Mouse (Mus musculus): ENCODE results near the gene Nup93. TPM values are rescaled to one million over a fixed set of nuclear protein-coding genes. Genes with fewer than 3 reads are reported as not detected.

Nup93 gene
- total RNA-seq, 2 experiments from 2014 or later = 15.8 to 22.9 TPM

DNA sequence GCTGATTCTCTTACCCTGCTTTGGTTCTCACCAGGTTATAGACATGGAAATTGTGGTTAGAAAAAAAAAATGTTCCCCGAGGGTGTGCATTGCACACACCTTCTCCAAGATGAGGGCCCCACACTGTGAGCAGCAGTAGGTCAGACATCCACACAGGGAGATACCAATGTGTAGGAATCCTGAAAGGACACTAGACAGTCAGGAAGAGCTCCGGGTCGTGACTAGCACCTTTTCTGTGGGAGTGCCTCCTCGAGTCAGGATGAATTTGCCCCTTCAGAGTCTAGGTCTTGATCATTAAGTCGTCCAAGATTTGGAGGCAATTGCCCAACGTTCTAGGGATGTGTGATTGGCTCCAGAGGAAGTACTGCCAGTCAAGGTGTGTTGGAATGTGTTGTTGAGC is 28.6 kb upstream of the Nup93 start:
- ATAC-seq (ENCODE audit: poor library complexity, severe bottlenecking) = no peak

- peak; percentile 22; the same call in 1 of the 2 replicates for ATAC-seq (ENCODE audit: poor library complexity, severe bottlenecking)
Measured at GRCm38 (mm10) chr8:94186542-94186941, 27.8 kb upstream of the Nup93 start.

GRCm38 (mm10) chr8:94187290-94188002 is 26.9 kb upstream of the Nup93 start:
- ATAC-seq (ENCODE audit: poor library complexity, severe bottlenecking) = peak; percentile 25

DNA sequence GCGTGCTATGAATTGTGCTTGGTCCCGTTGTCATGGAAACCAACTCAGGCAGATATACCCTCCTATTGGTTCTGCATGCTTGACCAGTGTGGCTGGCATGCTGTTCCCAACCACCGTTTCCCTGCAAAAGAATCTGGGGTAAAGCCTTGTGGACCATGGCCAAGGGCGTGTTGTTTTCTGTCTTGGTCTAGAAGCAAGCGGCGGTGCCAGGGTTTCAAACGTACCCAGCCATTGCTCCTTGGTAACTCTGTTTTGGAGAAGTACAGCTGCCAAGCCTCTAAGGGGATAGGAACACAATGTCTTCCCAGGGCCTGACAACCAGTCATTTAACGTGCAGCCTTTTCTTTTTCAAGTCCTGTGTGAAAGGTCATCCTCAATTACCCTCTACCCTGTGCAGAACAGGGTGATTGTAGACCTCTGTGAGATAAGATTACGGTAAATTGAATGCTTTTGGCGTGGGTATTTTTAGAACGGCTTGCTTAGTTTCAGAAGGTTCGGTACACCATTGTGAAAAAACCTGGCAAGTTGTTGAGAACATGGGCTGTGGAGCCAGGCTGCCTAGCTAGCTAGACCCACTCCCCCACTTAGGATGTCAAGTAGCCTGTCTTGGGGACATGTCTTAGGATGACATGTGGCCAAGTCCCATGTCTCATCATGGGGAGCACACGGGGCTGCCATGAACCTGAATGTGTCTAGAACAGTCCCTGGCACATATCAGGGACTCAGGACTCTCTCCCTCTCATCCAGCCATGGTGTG is 24.9 kb upstream of the Nup93 start:
- ATAC-seq (ENCODE audit: poor library complexity, severe bottlenecking) = no peak

- ATAC-seq (ENCODE audit: poor library complexity, severe bottlenecking) = peak; percentile 91
Measured at GRCm38 (mm10) chr8:94191101-94191691, 23.2 kb upstream of the Nup93 start.

DNA sequence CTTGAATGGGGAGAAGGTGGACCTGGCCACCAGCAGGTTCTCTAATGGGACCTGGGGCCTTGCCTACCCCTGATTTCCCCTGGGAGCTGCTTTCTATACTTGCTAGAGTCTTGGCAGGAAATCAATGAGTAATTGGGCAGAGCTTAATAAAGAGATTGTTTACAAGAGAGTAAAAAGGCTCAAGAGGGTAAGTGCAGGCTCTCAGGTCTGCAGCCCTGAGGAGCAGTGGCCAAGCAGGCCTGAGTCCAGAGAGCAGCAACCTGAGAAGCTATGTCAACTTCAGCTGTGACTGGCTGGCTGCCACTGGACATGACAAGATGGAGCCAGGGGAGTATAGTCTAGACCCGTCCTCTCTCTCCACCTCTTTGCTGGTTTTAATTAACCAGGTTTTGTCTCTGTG is 21.4 kb upstream of the Nup93 start:
- ATAC-seq (ENCODE audit: poor library complexity, severe bottlenecking) = no peak

- ATAC-seq (ENCODE audit: poor library complexity, severe bottlenecking) = no peak
Measured at GRCm38 (mm10) chr8:94194591-94195223, 19.7 kb upstream of the Nup93 start.

DNA sequence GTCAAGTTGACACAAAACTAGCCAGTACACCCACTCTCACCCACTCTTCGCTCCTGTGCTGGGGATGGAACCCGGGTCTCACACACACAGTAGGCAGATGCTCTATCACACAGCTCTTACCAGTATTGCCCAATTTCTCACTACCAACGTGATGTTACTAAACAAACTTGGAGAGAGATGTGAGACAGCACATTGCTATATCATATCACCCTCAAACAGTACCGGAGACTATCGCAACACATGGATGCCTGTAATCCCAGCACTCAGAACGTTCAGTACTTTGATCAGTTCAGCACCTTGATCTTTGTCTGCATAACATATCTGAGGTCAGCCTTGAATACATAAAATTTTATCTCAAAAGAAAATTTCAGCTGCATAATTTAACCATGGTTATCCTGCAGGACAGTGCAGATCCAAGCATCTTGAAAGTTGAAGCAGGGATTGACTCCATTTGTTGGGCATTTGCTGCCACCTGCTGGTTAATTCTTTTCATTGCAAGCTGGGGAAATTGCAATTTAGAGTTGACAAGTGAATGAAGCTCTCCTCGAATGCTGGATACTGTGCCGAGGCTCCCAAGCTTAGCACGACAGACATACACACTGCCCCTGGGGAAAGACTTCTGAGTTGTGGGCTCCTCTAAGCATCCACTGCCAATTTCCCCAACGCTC is 15.0 kb upstream of the Nup93 start:
- ATAC-seq (ENCODE audit: poor library complexity, severe bottlenecking) = peak; percentile 78

- ATAC-seq (ENCODE audit: poor library complexity, severe bottlenecking) = no peak
Measured at GRCm38 (mm10) chr8:94204043-94204442, 10.3 kb upstream of the Nup93 start.

GRCm38 (mm10) chr8:94205736-94206135 is 8.6 kb upstream of the Nup93 start:
- ATAC-seq (ENCODE audit: poor library complexity, severe bottlenecking) = peak; percentile 98

- no peak for ATAC-seq (ENCODE audit: poor library complexity, severe bottlenecking)
Measured at GRCm38 (mm10) chr8:94206256-94206655, 8.1 kb upstream of the Nup93 start.

DNA sequence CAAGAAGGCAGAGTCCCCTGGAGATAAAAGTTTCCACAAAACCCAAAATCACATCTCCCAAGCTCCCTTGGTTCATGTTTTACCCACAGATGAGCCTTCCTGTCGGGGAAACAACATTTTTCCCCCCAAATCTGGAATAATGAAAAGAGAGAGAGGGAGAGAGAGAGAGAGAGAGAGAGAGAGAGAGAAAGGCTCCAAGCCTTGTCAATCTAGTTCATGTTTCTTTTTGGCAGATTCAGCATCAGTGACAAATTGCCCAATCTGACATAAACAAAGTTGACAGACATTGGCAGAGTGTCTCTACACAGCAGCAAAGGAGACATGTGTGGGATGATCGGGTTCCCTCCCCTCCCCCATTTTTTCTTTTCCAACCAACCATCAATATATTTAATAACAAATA is 6.9 kb upstream of the Nup93 start:
- ATAC-seq (ENCODE audit: poor library complexity, severe bottlenecking) = no peak

GRCm38 (mm10) chr8:94209639-94210038 is 4.7 kb upstream of the Nup93 start:
- no peak for ATAC-seq (ENCODE audit: poor library complexity, severe bottlenecking)

GRCm38 (mm10) chr8:94210225-94210624 is 4.1 kb upstream of the Nup93 start:
- ATAC-seq (ENCODE audit: poor library complexity, severe bottlenecking) = no peak

DNA sequence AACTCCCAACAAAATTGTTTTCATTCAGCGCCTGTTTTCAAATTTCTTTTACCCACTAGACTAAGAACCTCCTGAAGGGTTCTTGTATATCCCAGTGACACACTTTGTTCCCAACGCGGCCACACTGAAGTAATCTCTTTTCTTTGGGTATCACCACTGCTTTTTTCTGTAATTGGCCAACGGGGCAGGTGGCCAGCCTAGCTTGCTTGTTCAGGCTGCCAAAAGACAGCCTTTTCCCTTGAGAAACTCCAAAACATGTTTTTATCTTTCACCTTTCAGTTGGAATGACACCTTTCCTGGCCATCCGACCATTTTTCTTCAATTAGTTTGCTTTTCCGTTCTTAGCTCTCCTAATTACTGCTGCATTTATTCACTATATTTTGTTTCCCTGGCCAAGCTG is 545 bp upstream of the Nup93 start:
- ATAC-seq (ENCODE audit: poor library complexity, severe bottlenecking) = no peak

- no peak for ATAC-seq (ENCODE audit: poor library complexity, severe bottlenecking)
Measured at GRCm38 (mm10) chr8:94227381-94227939, 13.1 kb downstream of the Nup93 start.

- no peak for ATAC-seq (ENCODE audit: poor library complexity, severe bottlenecking)
Measured at GRCm38 (mm10) chr8:94240240-94240751, 25.9 kb downstream of the Nup93 start.

DNA sequence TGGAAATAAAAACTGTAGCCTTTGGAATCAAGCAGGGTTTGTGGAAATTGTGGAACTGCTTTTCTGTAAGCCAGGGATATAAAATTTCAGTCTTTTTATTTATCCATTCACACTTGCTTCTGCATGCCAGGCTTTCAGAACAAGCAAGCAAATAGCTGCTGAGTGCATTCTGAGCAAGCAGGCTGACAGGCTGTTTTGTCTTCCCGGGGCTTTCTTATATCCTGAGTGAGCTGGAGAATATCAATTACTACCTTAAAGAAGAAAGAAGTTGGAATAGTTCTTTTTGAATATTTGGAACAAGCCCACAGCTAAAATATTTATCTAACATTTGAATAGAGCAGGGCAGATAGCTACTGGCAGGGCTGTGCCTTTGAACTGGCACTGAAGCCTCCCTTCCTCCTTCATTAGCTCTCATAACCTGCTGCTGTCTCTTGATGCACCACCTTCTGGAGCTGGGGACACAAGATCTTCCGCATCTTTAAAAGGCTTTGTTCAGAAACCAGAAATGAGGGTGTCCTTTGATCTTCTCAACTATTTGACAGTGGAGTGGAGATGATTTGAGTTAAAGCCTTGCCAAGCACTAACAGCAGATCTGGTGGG is 35.6 kb downstream of the Nup93 start:
- ATAC-seq (ENCODE audit: poor library complexity, severe bottlenecking) = no peak

DNA sequence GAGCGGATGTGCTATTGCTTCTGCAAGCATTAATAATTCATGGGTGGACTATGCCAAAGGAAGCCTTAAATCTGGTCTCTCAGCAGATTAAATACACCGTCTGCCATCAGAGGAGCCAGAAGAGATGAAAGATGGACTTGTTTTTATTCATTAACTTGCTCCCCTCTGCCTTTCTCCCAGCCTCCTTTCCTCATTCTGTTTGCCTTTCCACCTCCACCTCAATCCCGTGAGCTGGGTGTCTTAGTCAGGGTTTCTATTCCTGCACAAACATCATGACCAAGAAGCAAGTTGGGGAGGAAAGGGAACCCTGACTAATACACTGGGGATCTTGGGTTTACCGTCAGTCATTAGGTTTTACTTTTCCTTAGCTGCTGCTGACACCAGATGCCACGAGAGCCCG is 44.5 kb downstream of the Nup93 start:
- no peak for ATAC-seq (ENCODE audit: poor library complexity, severe bottlenecking)
